Mouse (Mus musculus): ENCODE measurements at regions not wholly inside any gene's neighbourhood (a gene's known extent, or its start where the extent isn't known, plus 50 kb on each side); places are given as distances from the start of the nearest gene placed in this dataset.

GRCm38 (mm10) chr8:8486866-8487265 is 174.2 kb downstream of the Efnb2 start:
- DNase-seq (ENCODE audit: extremely low spot score in 1 of 2, low spot score in 1 of 2) = peak in 1 of 2 experiments; percentile 26

GRCm38 (mm10) chr8:8485252-8485651 is 175.8 kb downstream of the Efnb2 start:
- no peak for DNase-seq (ENCODE audit: extremely low spot score in 1 of 2, low spot score in 1 of 2)

- DNase-seq (ENCODE audit: extremely low spot score in 1 of 2, low spot score in 1 of 2) = no peak
Observed at GRCm38 (mm10) chr8:8484546-8484945, 176.5 kb downstream of the Efnb2 start.

GRCm38 (mm10) chr8:8482707-8483480 is 178.1 kb downstream of the Efnb2 start:
- no peak for DNase-seq (ENCODE audit: extremely low spot score in 1 of 2, low spot score in 1 of 2)

DNA sequence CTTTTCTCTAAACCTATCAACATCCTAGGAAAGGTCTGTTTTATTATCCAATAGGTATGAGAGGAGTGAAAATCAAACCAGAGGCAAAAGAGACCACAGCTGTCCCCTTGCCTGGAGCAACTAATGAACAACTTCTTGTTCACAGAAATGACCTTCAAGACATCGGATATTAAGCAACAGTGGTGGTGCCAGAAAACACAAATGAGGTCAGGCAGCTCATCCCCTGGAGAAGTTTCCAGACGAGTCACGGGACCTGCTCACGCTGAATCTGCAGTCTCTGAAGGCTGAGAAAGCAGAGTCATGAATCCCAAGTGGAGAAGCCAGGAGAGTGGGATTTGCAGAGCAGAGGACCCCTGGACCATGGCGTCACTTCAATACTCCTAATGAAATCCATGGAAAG is 183.6 kb downstream of the Efnb2 start:
- no peak for DNase-seq (ENCODE audit: extremely low spot score in 1 of 2, low spot score in 1 of 2)

GRCm38 (mm10) chr8:8468552-8468951 is 192.5 kb downstream of the Efnb2 start:
- DNase-seq (ENCODE audit: extremely low spot score in 1 of 2, low spot score in 1 of 2) = no peak

DNA sequence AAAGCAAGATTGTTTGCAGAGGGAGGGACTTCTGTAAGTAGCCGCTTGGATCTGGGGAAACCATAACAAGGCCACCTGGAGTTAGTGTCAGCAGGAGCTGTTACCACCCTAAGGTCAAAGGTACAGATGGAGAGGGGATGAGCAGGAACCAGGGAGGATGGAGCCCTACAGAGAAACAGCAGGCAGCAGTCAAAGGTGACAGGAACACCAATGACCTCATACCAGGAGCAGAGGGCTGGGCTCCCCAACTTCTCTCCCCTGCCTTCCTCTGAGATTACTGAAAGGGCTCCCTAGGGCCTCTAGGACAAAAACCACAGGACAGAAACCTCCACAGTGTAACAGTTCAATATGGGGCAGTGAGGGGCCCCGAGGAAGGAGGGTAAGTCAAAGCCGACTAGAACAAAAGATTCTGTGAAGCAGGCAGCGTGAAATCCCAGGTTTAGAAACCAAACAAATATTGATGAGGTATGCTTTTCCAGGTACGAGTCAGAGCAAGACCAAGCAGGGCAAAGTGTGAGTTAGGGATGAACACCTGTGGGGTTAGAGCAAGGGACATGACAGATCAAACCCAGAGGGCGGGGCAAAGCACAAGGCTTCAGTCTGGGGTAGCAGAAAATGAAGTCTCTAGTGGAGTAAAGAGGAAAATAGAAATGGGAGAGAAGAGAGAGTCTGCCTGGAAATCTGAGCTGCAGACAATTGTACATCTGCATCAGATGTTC is 194.4 kb downstream of the Efnb2 start:
- no peak for DNase-seq (ENCODE audit: extremely low spot score in 1 of 2, low spot score in 1 of 2)

- no peak for DNase-seq (ENCODE audit: extremely low spot score in 1 of 2, low spot score in 1 of 2)
Observed at GRCm38 (mm10) chr8:8462455-8462854, 198.6 kb downstream of the Efnb2 start.

GRCm38 (mm10) chr8:8457536-8457935 is 203.5 kb downstream of the Efnb2 start:
- no peak for DNase-seq (ENCODE audit: extremely low spot score in 1 of 2, low spot score in 1 of 2)

GRCm38 (mm10) chr8:8453944-8454343 is 207.1 kb downstream of the Efnb2 start:
- DNase-seq (ENCODE audit: extremely low spot score in 1 of 2, low spot score in 1 of 2) = no peak

DNA sequence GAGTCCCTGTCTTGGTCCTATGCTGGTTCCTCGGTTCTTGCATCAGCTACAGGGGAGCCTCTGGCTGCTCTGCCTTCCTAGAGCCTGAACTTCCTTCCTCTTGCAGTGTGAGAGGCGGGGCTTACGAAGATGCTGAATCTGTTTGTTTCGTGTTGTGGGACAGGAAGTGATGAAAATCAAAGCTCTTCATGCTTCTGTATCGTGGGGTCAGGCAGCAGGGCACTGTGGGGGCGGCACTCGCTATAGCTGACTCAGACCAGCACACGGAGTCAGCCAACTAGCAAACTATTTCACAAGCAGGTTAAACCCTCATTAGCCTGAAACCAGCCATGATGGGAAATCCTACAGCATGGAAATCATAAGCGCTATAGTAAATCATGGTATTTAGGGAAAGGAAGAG is 208.8 kb downstream of the Efnb2 start:
- no peak for DNase-seq (ENCODE audit: extremely low spot score in 1 of 2, low spot score in 1 of 2)

DNA sequence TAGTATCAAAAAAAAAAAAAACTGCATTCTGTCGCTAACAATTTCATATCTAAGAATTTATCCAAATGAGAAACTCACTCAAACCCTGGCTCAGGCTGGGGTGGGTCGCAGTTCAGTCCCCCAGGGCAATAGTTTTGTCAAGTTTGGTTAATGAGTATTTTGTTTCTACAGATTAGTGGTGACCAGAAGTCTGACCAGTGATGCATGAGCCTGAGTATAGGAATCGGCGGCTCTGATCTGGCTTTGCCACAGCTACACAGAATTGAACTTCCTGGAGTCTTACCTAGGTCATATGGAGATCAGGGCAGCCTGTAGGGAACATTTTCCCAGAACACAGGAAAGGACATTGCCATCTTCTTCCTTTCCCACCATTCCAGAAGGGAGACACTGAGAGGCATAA is 212.1 kb downstream of the Efnb2 start:
- DNase-seq (ENCODE audit: extremely low spot score in 1 of 2, low spot score in 1 of 2) = no peak

DNA sequence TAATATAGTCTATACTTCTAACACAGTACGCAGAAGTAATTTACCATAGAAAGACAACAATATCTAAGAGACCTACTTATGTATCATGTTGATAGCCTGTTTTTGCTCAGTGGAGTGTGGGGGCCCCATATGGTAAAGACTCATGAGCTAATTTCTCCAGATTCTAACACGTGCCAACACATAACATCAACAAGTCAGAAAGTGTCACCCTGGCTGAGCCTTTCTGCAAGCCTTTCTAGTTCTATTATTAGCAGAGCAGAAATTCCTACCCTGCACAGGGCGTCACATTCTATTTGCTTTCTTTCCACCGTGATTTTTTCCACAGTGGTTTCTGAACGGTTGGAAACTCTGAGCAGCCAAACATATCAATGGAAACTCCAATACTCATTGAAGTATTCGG is 219.5 kb downstream of the Efnb2 start:
- no peak for DNase-seq (ENCODE audit: extremely low spot score in 1 of 2, low spot score in 1 of 2)

DNA sequence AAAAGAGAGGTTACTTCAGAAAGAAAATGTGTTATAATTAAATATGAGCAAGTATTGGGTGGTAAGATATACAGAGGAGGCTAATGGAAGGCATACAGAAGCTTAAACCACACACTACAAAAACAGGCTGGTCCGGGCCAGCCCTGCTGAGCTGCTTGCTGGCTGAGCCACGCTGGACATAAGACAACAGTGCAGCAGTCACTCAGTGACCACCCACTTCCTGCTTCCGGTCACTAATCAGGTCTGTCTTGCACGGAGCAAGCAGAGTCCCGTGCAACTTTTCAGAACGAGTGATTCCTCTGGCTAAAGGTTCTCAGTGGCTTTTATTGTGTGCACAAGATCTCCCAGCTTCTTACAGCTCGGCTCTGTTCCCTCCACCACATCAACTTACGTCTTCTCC is 220.1 kb downstream of the Efnb2 start:
- DNase-seq (ENCODE audit: extremely low spot score in 1 of 2, low spot score in 1 of 2) = no peak

- no peak for DNase-seq (ENCODE audit: extremely low spot score in 1 of 2, low spot score in 1 of 2)
Observed at GRCm38 (mm10) chr8:8426201-8426600, 234.8 kb downstream of the Efnb2 start.

DNA sequence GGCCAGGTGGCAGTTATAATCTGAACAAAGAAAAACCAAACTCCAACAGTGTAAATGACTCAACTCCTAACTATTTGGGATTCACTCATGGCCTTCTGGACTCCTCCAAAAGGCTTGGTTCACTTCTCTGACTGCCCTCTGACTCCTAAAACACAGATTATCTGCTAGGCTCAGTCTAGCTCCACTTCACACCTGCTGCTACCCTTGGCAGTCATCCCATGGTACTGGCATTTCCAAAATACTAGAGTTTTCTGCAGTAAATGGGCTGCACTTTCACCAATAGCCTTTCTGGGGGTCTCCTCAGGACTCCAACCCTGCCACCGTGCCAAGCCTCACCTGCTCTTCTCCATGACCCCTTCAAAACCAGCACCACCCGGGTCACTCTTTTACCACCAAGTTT is 237.6 kb downstream of the Efnb2 start:
- DNase-seq (ENCODE audit: extremely low spot score in 1 of 2, low spot score in 1 of 2) = no peak

GRCm38 (mm10) chr8:8421713-8422112 is 239.3 kb downstream of the Efnb2 start:
- DNase-seq (ENCODE audit: extremely low spot score in 1 of 2, low spot score in 1 of 2) = no peak

DNA sequence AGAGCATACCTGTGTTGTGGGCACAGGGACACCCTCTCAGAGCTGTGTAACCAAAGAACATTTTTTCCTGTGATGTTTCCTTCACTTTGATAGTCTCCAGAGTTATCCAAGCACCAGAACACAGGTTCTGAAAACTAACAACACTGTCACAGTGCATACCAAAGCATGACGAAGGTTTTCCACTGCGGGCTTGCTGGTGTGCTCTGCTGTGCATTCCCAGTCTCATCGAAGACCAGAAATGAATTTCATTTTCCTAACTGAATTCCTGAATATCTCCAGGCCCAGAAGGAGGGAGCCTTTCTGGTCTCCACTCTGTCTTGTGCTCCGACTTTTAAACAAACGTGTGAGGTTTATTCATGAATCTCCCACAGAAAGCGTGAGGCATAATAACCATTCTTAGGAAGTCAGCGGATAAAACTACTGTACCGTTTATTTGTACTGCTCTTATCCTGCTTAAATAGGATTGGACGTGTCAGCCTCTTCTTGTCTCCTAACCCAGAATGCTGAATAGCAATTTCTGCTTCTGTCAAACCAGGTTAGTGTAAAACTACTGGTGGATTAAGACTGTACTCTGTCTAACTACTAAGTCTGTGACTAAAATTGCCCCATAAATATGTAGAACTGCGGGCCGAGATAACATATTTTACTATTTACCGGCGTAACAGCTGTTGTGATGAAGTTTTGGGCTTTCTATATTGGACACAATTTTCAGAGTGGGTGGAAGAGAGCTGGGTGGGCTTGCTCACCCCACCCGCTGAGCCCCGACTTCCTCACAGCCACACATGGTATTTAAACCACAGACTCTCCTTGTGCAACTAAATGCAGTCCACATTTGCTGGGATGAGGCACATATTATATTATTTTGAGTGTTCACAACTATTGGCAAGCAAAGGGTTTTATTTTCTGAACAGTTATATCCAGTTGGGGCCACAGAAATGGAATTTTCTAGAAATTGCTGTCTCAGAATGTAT is 241.4 kb downstream of the Efnb2 start:
- DNase-seq (ENCODE audit: extremely low spot score in 1 of 2, low spot score in 1 of 2) = no peak

DNA sequence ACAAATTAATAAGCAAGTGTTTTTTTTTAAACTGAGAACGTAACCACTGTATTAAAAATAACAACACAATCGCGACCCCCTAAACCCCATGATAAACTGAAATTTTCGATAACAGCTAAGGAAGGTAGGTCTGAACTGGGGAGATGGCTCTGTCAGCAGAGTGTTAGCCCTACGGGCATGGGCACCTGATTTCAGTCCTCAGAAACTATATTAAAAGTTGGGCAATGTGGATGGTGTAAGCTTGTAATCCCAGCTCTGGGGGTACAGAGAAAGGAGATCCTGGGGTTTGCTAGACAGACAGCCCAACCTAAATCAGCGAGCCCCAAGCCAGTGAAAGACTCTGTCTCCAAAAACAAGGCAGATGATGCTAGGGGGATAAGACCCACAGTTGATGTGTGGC is 242.1 kb downstream of the Efnb2 start:
- DNase-seq (ENCODE audit: extremely low spot score in 1 of 2, low spot score in 1 of 2) = no peak

- no peak for DNase-seq (ENCODE audit: extremely low spot score in 1 of 2, low spot score in 1 of 2)
Observed at GRCm38 (mm10) chr8:8418525-8418924, 242.5 kb downstream of the Efnb2 start.
